Mouse (Mus musculus): Measurements from ENCODE around the gene Aldh3a2.
A peak's percentile ranks its signal among the peaks of the same experiment; 100 is the strongest.

Aldh3a2 gene

DNA sequence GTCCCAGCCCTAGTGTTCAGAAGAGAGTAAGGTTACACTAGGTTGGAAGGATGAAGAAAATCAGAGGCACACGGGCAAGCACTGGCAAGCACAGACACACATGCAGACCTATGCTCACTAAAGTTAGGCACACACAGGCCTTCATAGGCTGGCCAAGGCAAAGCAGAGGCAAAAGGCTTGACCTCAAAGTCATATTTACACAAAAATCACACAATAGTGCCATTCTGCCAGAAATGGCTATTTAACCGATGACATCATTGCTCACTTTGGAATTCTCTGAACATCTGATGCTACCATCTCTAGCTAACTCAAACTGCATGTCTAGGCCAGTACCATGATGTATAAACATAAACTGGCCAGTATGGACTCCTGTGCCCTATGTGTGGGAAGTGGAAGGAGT, 6.7 kb upstream of the Aldh3a2 start:
- DNase-seq (ENCODE audit: low read depth), result peak; percentile 69

GRCm38 (mm10) chr11:61271612-61272011, 4.3 kb upstream of the Aldh3a2 start:
- DNase-seq (ENCODE audit: low read depth), result no peak

DNA sequence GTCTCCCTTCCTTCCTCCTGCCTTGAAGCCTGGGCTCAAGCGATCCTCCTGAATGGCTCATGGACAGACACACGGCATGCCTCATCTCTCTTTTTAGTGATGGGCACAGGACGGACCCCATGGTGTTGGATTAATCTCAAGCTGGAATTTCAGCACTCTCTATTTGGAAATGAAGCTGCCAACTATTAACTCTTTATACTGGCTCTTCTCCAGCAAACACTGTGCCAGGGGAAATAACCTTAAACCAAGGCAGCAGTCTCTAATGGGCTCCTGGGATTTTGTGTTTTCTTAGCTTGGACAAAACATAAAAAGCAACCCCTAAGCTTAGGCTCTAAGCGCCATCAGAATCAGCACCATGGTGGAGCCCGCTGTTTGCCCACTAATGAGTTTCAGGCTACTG, 3.1 kb upstream of the Aldh3a2 start:
- DNase-seq (ENCODE audit: low read depth), result no peak

GRCm38 (mm10) chr11:61268626-61269349, 1.5 kb upstream of the Aldh3a2 start:
- DNase-seq (ENCODE audit: low read depth), result no peak

- no peak for DNase-seq (ENCODE audit: low read depth)
Measured at GRCm38 (mm10) chr11:61263841-61264240, 3.4 kb downstream of the Aldh3a2 start.

- no peak for DNase-seq (ENCODE audit: low read depth)
Measured at GRCm38 (mm10) chr11:61262516-61262915, 4.7 kb downstream of the Aldh3a2 start.

DNA sequence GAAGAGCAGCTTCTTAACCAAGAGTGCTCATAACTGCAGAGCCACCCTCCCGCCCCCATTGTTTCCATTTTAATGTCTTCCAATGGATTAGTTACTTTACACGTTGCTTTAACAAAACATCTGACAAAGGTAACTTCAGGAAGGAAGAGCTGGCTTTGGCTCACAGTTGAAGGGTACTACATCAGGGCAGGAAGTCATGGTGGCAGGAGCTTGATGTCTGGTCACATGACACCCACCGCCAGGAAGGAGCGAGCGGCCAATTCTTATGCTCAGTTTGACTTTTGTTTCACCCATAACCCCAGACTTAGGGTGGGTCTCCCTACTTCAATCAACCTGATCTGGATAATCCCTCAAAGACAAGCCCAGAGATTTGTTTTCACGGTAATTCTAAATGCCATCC, 8.2 kb downstream of the Aldh3a2 start:
- DNase-seq (ENCODE audit: low read depth), result no peak

GRCm38 (mm10) chr11:61252807-61253206, 14.5 kb downstream of the Aldh3a2 start:
- no peak for DNase-seq (ENCODE audit: low read depth)

- DNase-seq (ENCODE audit: low read depth), result no peak
Measured at GRCm38 (mm10) chr11:61251741-61252140, 15.5 kb downstream of the Aldh3a2 start.

DNA sequence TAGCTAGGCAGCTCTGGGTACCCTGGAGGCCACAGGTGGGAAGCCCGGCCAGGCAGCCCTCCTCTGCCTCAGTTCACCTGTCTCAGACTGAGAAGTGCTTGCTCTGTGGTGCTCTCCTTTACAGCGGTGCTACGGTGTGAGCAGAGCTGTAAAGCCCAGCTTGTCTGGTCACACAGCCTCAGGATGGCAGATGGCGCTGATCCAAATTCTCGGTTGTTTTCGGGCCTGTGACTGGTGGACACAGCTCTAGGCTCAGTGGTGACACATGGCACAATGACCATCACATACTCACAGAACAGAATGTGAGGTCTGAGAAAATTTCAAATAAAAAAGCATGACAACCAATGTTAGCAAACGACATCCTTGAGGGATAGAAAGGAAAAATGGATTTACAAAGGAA, 22.9 kb downstream of the Aldh3a2 start:
- no peak for DNase-seq (ENCODE audit: low read depth)

- no peak for DNase-seq (ENCODE audit: low read depth)
Measured at GRCm38 (mm10) chr11:61236015-61236414, 31.2 kb downstream of the Aldh3a2 start.

GRCm38 (mm10) chr11:61234174-61234573, 33.1 kb downstream of the Aldh3a2 start:
- no peak for DNase-seq (ENCODE audit: low read depth)

- DNase-seq (ENCODE audit: low read depth), result peak; percentile 86
Measured at GRCm38 (mm10) chr11:61231329-61231728, 35.9 kb downstream of the Aldh3a2 start.

GRCm38 (mm10) chr11:61228406-61228805, 38.9 kb downstream of the Aldh3a2 start:
- peak; percentile 59 for DNase-seq (ENCODE audit: low read depth)

GRCm38 (mm10) chr11:61227816-61228215, 39.4 kb downstream of the Aldh3a2 start:
- DNase-seq (ENCODE audit: low read depth), result no peak

GRCm38 (mm10) chr11:61225941-61226412, 41.3 kb downstream of the Aldh3a2 start:
- DNase-seq (ENCODE audit: low read depth), result peak; percentile 25

- DNase-seq (ENCODE audit: low read depth), result no peak
Measured at GRCm38 (mm10) chr11:61225511-61225910, 41.8 kb downstream of the Aldh3a2 start.

DNA sequence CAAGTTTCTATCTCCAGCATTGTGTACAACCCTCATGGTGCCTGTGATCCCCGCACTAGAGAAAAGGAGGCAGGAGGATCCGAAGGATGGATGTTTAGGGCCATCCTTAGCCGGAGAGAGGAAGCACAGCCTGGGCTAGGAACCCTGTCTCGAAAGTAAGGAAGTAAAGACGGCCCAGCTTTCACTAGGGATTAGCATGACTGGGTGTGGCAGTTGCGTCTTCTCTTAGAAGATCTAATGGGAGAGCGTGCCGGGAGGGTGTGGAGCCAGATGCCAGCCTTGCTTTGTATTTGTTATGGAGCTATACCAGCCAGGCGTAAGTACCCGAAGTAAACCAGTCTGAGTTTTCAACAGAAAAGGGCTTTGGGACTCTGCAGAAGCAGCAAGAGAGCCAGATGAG, 42.4 kb downstream of the Aldh3a2 start:
- DNase-seq (ENCODE audit: low read depth), result no peak

DNA sequence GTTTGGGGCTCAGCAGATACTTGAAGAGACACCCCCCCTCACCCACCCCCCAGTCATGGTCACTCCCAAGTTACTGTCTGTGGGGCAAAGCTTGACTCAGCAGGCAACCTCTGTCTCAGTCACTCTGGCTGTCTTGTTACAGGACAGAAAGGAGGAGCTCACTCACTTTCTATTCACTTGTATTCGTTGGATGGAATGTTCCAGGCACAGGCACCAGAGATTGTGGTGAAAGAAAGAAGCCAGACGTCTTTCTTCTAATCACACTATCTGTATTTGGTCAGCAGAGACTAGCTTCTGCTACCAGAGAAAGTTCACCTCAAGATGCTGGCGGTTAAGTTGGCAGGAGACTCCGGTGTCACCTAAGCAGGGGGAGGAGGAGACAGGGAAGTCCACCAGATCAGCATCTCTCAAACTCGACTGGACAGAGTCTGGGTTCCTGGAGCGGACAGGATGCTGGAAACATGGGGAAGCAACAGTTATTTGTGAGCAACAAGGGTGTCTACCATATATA, 43.0 kb downstream of the Aldh3a2 start:
- DNase-seq (ENCODE audit: low read depth), result no peak

DNA sequence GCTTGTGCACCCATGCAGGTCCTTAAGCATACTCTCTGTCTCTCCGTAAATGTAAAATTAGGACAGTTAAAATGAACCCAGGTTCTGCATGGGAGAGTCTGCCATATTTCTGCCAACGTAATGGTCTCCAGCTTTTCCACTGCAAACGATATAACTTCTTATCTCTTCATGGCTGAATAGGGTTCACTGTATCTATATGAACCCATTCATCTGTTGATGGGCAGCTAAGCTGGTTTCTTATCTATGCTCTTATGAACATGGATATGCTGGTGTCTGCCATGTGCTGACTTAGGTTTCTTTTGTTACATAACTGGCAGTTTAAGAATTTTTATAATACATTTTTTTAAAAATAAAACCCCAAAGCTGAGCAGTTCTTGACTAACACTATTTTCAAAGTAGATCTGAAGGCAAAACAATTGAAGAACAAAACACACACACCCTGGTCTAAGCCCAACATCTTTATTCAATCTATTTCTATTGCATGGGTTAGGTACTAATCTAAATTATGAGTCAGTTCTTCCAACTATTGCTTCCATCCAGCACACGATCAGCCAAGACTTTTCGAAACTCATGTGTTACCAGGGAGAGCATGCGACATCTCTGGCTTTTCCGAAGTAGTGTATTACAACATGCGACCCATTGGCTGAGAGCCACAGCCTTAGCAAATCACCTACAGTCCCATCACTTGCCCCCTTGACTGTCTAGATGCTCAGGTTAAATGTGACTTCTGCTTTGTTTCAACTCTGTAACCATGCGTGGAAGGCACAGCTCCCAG, 44.1 kb downstream of the Aldh3a2 start:
- peak; percentile 80 for DNase-seq (ENCODE audit: low read depth)

DNA sequence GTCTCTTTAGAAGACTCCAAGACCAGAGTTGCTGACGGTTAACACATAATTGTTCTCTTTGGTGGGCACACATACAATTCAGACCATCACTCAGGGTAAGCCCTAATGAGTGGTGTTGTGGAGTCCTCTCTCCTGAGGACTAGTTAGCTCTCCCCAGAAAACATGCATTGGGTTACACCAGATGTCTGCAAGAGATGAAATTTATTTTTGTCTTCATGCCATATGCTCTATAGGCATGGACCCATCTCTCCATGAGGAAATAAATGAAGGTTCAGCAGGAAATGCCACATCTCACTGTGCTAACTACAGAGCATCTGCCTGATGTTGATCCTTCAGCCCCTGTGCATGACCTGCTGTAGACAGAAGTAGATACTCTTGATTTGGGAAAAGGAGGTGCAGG, 45.3 kb downstream of the Aldh3a2 start:
- no peak for DNase-seq (ENCODE audit: low read depth)

DNA sequence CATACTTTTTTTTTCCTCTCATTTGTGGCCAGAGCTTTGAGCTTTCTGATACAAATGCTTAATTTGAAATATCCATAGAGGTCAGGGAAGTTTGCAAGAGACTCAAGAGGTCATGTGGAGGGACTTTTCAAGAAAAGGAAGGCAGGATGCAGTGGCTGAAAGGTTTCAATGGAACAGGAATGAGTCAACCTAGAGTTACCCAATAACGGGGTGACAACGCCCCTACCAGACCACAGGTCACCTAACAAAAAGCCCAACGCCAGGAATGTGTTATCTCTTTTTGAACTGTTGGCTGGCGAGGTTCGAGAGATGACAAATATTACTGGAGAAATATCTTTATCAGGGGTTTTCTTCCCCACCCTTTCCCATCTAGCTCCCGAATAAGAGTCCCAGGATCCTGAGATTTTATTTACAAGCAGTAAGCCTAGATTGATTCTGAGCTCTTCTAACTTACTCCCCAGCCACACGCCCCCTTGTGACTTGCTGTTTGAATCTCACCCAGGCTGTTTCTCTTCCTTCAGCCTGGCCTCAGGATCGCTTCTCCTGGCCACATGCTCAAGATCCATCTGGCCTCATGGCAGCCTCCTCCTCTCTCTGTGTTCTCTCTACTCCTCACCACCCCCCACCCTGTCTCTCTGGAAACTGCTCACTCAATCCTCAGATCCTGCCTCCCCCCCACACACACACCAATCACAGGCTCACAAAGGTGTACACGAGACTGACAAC, 46.9 kb downstream of the Aldh3a2 start:
- DNase-seq (ENCODE audit: low read depth), result peak; percentile 60

All from NIH3T3 (cell line).